Mouse (Mus musculus): ENCODE measurements around the gene Kansl1l. TPM values are rescaled to one million over a fixed set of nuclear protein-coding genes. Genes with fewer than 3 reads are reported as not detected.

Gene Kansl1l
- total and polyA plus RNA-seq, 3 experiments, result 1.8 to 1.9 TPM; not detected in 1

GRCm38 (mm10) chr1:66865633-66866032 is 48.3 kb upstream of the Kansl1l start:
- Histone ChIP-seq H3K79me2 (ENCODE audit: control insufficient read depth, insufficient read depth, low read length, poor library complexity) (no peaks in the 10 kb centered on the region), H3K9ac (ENCODE audit: control insufficient read depth, low read depth, low read length, poor library complexity, severe bottlenecking) (no peak overlapping the region), H3K27ac (ENCODE audit: control insufficient read depth, low read depth, low read length) (no peak overlapping the region), H3K4me1 (ENCODE audit: control insufficient read depth in 1 of 2, insufficient read depth in 2 of 2, low read length in 2 of 2) (no peaks in the 10 kb centered on the region), H3K9me3 (replicated peaks; ENCODE audit: insufficient read depth, low read length) (no peaks in the 10 kb centered on the region), H3K36me3 (ENCODE audit: control insufficient read depth in 1 of 2, insufficient read depth in 2 of 2, low read length in 2 of 2) (no peaks in the 10 kb centered on the region), H3K27me3 (ENCODE audit: control insufficient read depth in 1 of 2, insufficient read depth in 2 of 2, low read length in 2 of 2) (no peaks in the 10 kb centered on the region), H3K4me3 (ENCODE audit: control insufficient read depth in 1 of 2, insufficient read depth in 1 of 2, low read depth in 2 of 2, low read length in 2 of 2) (no peak overlapping the region)
- DNase-seq (ENCODE audit: low read depth, low spot score), result no peak
- no peak for TF ChIP-seq UBTF (IDR thresholded peaks at IDR 0.05; ENCODE audit: borderline replicate concordance, insufficient read depth, low read depth, low read length)
- TF ChIP-seq NRF1 (IDR thresholded peaks at IDR 0.05; ENCODE audit: insufficient read depth, low read depth, low read length, poor library complexity, severe bottlenecking), result no peak
- no peak for TF ChIP-seq POLR2AphosphoS2 (IDR thresholded peaks at IDR 0.05; ENCODE audit: low read length)
- TF ChIP-seq MAX (IDR thresholded peaks at IDR 0.05; ENCODE audit: low read length), result no peak
- no peak for TF ChIP-seq RCOR1 (IDR thresholded peaks at IDR 0.05; ENCODE audit: low read depth, low read length)
- TF ChIP-seq MAFK (IDR thresholded peaks at IDR 0.05; ENCODE audit: borderline replicate concordance, low read depth, low read length), result no peak
- no peak for TF ChIP-seq ZKSCAN1 (IDR thresholded peaks at IDR 0.05; ENCODE audit: low read depth, low read length)
- TF ChIP-seq ZC3H11A (IDR thresholded peaks at IDR 0.05; ENCODE audit: low read depth, low read length), result no peak
- TF ChIP-seq E2F4 (IDR thresholded peaks at IDR 0.05; ENCODE audit: borderline replicate concordance, low read depth, low read length), result no peak
- TF ChIP-seq KAT2A (conservative IDR thresholded peaks at IDR 0.05; ENCODE audit: low read depth, low read length), result no peak
- no peak for TF ChIP-seq CHD2 (IDR thresholded peaks at IDR 0.05; ENCODE audit: low read length)

DNA sequence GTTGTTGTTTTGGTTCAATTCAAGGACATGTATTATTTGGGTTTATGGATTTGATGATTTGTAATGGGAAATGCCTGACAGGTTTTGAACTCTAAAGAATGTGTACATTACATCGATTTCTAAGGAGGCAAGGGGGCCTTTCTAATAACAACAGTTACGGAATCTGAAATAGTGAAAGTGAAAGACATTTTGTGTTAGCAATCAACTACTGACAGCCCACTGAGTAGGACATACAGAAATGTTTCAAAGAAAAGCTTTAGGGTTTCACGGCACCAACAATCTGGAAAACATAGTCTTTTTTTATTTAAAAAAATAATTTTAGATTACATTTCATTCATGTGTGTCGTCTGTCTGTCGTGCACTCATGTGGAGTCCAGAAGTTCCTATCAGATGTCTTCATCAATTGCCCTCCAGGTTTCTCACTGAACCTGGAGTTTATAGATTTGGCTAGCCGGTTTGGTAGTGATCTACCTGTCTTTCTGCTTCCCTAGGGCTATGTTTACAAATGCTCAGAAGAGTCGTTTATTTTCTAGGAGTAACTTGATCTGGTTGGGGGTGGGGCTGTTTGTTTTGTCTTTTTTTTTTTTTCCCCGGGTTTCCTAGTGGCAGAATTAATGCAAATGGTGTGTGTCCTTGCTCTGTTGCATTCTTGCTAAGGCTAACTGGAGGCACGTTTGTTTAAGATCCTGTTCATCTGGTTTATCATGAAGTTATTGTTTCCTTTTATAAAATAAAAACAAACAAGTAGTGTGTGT is 46.6 kb upstream of the Kansl1l start:
- TF ChIP-seq MAX (IDR thresholded peaks at IDR 0.05; ENCODE audit: low read length) (no peak), MYC (IDR thresholded peaks at IDR 0.05; ENCODE audit: low read depth, low read length) (no peak), CTCF (IDR thresholded peaks at IDR 0.05 in 2 of 3, conservative IDR thresholded peaks at IDR 0.05 in 1 of 3; ENCODE audit: control insufficient read depth in 1 of 3, insufficient read depth in 1 of 3, low read depth in 2 of 3, low read length in 3 of 3, poor library complexity in 1 of 3, severe bottlenecking in 1 of 3) (no peak), CHD1 (IDR thresholded peaks at IDR 0.05; ENCODE audit: low read depth, low read length) (no peak)
- DNase-seq (ENCODE audit: low read depth, low spot score), result no peak
- Histone ChIP-seq H3K79me2 (ENCODE audit: control insufficient read depth, insufficient read depth, low read length, poor library complexity) (no peaks in the 10 kb centered on the region), H3K27ac (ENCODE audit: control insufficient read depth, low read depth, low read length) (no peak overlapping the region), H3K4me3 (ENCODE audit: control insufficient read depth in 1 of 2, insufficient read depth in 1 of 2, low read depth in 2 of 2, low read length in 2 of 2) (no peak overlapping the region), H3K4me1 (ENCODE audit: control insufficient read depth in 1 of 2, insufficient read depth in 2 of 2, low read length in 2 of 2) (no peaks in the 10 kb centered on the region), H3K9me3 (replicated peaks; ENCODE audit: insufficient read depth, low read length) (no peaks in the 10 kb centered on the region), H3K9ac (ENCODE audit: control insufficient read depth, low read depth, low read length, poor library complexity, severe bottlenecking) (no peak overlapping the region), H3K36me3 (ENCODE audit: control insufficient read depth in 1 of 2, insufficient read depth in 2 of 2, low read length in 2 of 2) (no peaks in the 10 kb centered on the region), H3K27me3 (ENCODE audit: control insufficient read depth in 1 of 2, insufficient read depth in 2 of 2, low read length in 2 of 2) (no peaks in the 10 kb centered on the region)

All from MEL (cell line).